Mouse (Mus musculus) C2C12 (cell line): ENCODE measurements around the gene Dnaaf3.

Experiments
- CTCF ChIP-seq: IDR thresholded peaks from one replicate; pipeline ENCODE4 v1.5.1; 2011; ENCODE audit not compliant: control insufficient read depth, insufficient read depth, insufficient read length
- FOSL1 ChIP-seq: IDR thresholded peaks from one replicate; pipeline ENCODE4 v1.8.0; 2011; ENCODE audit warnings: mild to moderate bottlenecking, low read length; ENCODE audit not compliant: poor library complexity, insufficient read depth, severe bottlenecking
- MAX ChIP-seq: IDR thresholded peaks from one replicate; pipeline ENCODE4 v1.6.1; 2011; ENCODE audit warnings: mild to moderate bottlenecking, control low read depth
- MYOD1 ChIP-seq: IDR thresholded peaks from one replicate; pipeline ENCODE4 v1.6.1; 2011; ENCODE audit warnings: low read depth; ENCODE audit not compliant: control insufficient read depth, insufficient read length

- TF ChIP-seq CTCF (no peak), MYOD1 (no peak), FOSL1 (no peak), MAX (no peak)
Measured at GRCm38 (mm10) chr7:4473940-4474339, 58.3 kb downstream of the Dnaaf3 start.
